Mouse (Mus musculus) spleen, adult 12 weeks (tissue): Measurements from ENCODE around the gene Rassf3.

Source experiments
- DNase-seq: peaks from one replicate; pipeline ENCODE4 v3.0.0; 2022; ENCODE audit warnings: low spot score

Rassf3 gene

DNA sequence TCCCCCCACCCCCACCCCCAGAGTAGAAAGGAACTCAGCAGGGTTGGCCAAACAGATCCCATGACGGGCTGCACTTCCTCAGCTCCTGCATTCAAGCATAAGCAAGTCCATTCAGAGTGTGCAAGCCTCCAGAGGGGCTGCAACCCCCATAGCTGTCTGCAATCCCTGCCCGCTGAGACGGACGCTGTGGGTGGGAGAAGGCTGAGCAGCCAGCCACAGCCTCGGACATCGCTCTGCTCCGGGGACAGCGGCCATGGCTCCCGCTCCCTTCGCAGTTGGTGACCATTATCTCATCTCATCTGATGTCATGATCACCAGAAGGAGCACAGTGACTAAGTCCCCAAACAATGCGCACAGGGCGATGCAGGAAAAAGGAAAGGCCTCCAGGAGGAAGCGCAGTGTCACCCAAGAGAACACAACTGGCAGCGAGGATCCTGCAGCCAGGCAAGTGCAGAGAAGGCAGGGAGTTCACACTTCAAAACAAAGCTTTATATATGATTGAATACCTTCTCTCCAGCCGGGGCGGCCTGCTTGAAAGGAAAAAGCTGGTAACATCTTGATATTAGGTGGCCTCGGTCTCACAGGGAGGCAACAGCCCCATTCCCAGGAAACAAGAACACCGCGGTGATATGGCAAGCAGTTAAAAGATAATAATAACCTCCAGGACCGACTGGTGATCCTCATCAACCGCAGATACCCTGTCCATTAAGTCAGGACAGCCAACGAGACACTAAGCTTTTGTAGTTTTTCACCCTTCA, 14.6 kb downstream of the Rassf3 start:
- no peak for DNase-seq

DNA sequence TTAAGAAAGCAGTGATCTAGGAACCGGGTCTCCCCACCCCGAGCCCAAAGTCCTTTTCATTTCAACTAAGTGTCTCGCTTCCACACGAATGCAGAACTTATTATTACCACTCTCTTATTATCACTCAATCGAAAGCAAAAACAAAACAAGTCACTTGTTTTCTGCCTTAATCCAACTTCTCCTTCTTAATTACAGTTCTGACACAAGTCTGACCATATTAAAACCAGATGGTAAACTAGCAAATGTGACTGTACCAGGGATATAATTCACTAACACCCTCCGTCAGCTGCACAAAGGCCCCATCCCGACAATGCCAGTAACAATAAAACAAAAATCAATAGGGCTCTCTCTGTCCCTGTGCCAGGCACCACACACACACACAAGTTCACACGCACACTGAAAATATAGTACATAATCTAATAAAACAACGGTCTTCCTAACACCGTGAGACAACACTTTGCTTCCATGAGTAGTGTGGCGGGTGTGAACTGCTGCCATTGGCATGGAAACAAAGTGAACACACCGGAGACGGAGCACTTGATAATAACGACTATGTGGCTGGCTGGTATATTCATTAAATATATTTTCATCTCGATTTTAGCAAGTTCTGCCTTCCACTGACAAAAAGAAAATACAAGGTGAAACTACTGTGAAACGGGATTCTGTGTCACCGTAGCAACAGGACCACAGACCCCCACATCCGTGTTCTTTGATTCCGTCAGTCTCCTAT, 16.9 kb downstream of the Rassf3 start:
- DNase-seq = no peak

GRCm38 (mm10) chr10:121458408-121458807, 17.7 kb downstream of the Rassf3 start:
- no peak for DNase-seq

DNA sequence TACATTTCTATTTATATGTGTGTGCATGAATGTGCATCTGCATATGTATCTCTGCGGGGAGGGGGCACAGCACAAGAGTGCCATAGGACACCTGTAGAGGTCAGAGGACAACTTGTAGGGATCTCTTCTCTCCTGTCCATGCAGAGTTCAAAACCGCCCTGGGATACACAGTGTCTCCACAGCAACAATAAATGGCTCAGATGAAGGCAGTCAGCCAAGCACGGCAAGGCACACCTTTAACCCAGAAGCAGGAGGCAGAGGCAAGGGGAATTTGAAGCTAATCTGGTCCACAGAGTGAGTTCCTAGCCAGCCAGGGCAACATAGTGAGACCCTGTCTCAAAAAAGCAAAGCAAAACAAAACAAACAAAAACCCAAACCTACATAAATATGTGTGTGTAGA, 18.8 kb downstream of the Rassf3 start:
- DNase-seq = no peak

- DNase-seq = no peak
These were observed 20.6 kb downstream of the Rassf3 start for GRCm38 (mm10) chr10:121455517-121455916.

DNA sequence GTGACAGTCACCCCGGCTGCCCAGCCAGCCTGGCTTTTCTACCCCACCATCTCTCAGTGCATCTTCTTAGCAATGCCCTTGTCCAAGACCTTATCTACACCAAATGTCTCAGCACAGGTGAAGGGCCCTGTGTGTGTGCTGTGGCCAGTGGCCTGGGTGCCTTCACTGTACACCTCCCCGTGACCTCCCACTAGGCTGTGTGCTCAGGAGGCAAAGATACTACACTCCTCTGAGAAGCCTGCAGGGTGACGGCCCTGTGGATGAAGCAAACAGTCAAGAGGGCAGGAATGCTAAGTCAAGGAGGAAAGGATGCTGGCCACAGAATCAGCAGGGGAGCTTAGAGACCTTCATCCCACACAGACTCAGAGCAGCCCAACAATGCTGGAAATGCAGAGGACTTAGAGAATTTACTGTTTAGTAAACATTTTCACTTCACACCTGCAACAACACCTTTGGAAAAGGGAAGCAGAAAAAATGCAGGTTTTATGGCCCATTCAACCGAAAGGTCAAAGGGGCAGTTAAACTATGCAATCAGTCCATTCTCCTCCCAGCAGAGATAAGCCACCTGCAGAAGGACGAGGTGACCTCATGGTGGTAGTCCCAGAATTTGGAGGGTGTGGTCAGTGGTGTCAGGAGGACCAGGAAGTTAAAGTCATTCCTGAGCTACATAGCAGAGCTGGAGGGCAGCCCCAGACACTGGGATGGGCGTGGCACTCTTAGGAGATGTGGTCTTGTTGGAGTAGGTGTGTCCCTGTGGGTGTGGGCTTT, 21.3 kb downstream of the Rassf3 start:
- no peak for DNase-seq

DNA sequence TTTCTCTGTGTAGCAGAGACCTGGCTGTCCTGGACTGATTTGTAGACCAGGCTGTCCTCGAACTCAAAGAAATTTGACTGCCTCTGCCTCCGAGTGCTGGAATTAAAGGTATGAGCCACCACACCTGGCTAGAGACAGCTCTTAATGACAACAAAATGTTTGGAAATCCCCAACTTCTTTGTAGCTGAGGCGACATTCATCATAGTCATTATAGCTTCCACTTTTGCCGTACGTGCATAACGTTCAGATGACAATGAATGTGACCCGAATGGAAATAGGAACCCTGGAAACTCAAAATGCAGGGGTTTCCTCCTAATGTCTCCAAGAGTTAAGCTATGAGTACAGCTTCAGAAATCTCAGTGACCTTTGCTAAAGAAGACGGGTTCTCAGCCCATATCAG, 22.1 kb downstream of the Rassf3 start:
- no peak for DNase-seq

DNA sequence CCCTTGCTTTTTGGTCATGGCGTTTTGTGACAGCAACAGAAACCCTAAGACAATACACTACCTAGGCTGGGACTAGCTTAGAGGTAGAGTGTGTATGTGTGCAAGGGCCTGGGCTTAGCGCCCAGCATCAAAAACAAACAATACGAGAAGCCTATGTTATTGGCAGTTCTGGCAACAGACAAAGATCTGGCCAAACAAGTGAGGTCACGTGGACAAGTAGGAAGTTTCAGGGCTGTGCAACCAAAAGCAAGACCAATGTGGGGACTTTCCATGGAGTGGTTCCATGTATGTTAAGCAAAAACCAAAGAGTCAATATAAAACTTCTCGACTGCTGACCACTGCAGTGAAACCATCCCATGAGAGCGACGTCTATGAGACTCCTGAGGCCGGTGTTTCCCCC, 30.3 kb downstream of the Rassf3 start:
- no peak for DNase-seq

GRCm38 (mm10) chr10:121444198-121444597, 31.9 kb downstream of the Rassf3 start:
- no peak for DNase-seq

GRCm38 (mm10) chr10:121443791-121444190, 32.4 kb downstream of the Rassf3 start:
- DNase-seq = no peak

DNA sequence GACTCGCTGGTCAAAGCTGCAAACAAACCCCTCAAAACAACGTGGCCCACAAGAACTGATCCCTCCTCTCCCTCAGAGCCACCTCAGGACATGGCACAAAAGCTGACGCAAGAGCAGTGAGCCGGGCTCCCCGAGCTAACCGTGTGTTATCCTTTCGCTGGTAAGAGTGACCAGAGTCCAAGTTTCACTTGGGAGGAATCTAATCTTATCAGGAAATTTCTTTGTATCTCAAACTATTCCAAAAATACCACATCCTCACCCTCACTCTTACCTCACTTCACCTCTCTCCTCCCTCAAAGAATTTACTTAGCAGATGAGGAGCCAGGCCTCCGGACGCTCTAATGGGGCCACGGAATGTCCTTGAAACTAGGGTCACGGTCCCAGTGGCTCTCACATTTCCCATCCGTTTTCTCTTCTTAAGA, 36.8 kb downstream of the Rassf3 start:
- DNase-seq = no peak

- DNase-seq = no peak
These were observed 38.0 kb downstream of the Rassf3 start for GRCm38 (mm10) chr10:121438109-121438508.

- DNase-seq = no peak
These were observed 39.5 kb downstream of the Rassf3 start for GRCm38 (mm10) chr10:121436693-121437092.

- no peak for DNase-seq
These were observed 39.9 kb downstream of the Rassf3 start for GRCm38 (mm10) chr10:121436258-121436645.

DNA sequence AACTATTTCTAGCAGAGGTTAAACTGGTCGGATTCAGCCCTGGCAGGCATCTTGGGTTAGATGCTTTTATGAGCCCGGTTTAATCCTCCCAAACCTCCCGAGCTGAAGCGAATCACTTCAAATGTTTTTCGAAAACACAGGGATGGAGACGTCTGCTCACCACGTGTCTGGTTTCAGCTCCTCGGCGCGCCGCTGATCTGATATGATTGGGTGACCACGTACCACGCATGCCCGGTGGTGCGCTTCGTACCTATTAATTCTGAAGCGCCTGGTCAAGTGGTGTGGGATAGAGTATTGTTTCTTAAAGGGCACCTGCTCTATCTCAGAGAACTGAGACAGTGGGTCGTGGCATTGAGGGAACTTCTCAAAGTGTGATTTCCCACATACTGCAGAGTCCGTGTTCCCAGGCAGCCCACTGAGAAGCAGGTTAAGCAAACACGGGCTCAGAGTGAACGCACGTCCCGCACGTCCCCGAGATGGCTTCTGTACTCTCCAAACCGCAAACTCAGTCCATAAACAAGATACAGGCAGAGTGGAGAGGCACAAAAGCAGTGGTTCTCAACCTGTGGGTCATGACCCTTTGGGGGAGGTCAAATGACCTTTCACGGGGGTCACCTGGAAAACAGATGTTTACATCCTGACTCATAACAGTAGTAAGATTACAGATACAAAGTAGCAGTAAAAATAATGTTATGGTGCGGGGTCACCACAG, 40.4 kb downstream of the Rassf3 start:
- DNase-seq = no peak

DNA sequence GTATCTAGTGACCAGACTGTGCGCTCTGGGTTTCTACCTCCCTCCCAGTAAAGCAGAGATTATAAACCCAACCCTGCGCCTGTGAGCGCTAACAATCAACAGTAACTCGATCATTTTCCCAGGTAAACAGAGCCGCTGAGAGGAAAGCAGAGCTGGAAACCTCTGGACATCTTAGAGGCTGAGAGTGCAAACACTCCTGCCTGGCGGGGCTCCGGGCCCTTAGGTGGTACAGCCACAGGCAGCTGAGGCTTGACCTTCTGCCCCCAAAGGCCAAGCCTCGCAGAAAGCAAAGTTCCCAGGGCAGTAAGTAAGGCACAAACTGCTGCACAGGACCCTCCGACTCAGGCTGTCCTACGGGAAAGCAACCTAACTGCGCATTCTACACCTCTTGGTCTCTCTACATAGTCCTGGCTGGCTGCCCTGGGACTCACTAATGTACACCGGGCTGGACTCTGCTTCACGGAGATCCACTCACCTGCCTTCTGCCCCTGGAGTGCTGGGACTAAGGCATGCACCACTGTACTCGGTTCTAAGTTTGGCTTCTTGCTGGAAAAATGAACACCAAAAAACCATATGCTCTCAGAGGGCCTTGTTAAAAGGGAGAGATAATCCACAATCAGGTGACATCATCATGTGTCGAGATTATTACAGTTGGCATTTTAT, 41.6 kb downstream of the Rassf3 start:
- DNase-seq = no peak

- no peak for DNase-seq
These were observed 43.4 kb downstream of the Rassf3 start for GRCm38 (mm10) chr10:121432635-121433280.

DNA sequence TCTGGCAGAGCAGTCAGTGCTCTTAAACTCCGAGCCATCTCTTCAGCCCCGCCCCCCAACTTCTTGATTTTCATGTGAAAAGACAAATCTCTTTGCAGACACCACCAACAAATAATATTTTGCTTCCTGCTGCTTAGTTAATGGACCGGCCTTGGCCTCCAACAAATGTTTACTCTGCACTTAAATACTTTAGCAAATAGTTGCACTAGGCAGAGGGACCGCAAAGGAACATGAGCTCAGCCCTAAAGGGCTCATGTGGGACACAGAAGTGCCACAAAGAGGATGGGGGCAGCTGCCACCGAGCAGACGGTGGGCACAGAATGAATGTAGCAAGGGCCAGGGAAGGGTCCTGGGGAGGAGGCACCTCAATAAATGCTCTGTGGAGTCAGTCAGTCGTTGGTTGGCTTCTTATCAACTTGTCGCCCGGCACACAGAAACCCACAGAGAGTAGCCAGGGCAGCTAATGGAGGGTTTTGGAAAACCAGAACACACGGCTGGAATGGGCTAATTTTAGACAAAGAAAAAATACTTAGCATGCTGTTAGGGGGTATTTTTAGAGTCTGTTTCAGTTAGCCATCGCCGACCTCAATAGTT, 44.0 kb downstream of the Rassf3 start:
- no peak for DNase-seq

GRCm38 (mm10) chr10:121430764-121431540, 45.2 kb downstream of the Rassf3 start:
- DNase-seq = no peak
